8 mouse cellular contexts compared by ENCODE assay signal in genomic region chr9:27728652-27729557, GRCm38 (mm10).
DNase-seq lines count a peak whose midpoint lies in the region; ATAC-seq lines count a peak whose summit lies in the region.

No protein-coding gene starts in this region.

- peak overlapping the region; percentile 39 for H3K4me2 ChIP-seq in hindbrain, embryonic 15.5 days
- peak overlapping the region; percentile 4; the same call in 1 of the 2 replicates for H3K4me2 ChIP-seq in liver, embryonic 11.5 days

- peak; percentile 18 to 26 for DNase-seq in kidney, postnatal 4 days
- DNase-seq in kidney, postnatal 36 days, result no peak
- peak; percentile 18 for DNase-seq in forebrain, embryonic 10.5 days (ENCODE audit: extremely low spot score, low spot score)
- DNase-seq in liver, embryonic 11.5 days (ENCODE audit: low spot score), result peak; percentile 43
- DNase-seq in right cerebral cortex, postnatal 14 days, result peak; percentile 90
- no peak for DNase-seq in B cell, adult 2 months

- WGBS in forebrain, embryonic 10.5 days, result 10% methylated on average over 13 of the region's 13 CpGs
- WGBS in hindbrain, embryonic 15.5 days, result 4% methylated on average over 13 of the region's 13 CpGs
- WGBS in liver, embryonic 11.5 days, result 11% methylated on average over 13 of the region's 13 CpGs

- H3K4me3 ChIP-seq in forebrain, embryonic 10.5 days, result peak overlapping the region; percentile 26; the same call in 1 of the 2 replicates
- H3K4me3 ChIP-seq in hindbrain, embryonic 15.5 days, result no peak overlapping the region
- H3K4me3 ChIP-seq in liver, embryonic 11.5 days (ENCODE audit: low read depth, low read length), result no peak overlapping the region

- H3K4me1 ChIP-seq in forebrain, embryonic 10.5 days, result peaks cover 13% of the 10 kb centered on the region
- H3K4me1 ChIP-seq in hindbrain, embryonic 15.5 days (replicated peaks), result peaks cover 9% of the 10 kb centered on the region
- H3K4me1 ChIP-seq in liver, embryonic 11.5 days (replicated peaks; ENCODE audit: control insufficient read depth, insufficient read depth, low read length), result no peaks in the 10 kb centered on the region

- H3K27ac ChIP-seq in forebrain, embryonic 10.5 days, result peak overlapping the region; percentile 79
- H3K27ac ChIP-seq in hindbrain, embryonic 15.5 days (replicated peaks), result peak overlapping the region; percentile 70
- H3K27ac ChIP-seq in liver, embryonic 11.5 days (ENCODE audit: low read depth, low read length), result no peak overlapping the region

- H3K27me3 ChIP-seq in forebrain, embryonic 10.5 days (ENCODE audit: poor library complexity, severe bottlenecking), result no peaks in the 10 kb centered on the region
- H3K27me3 ChIP-seq in hindbrain, embryonic 15.5 days, result no peaks in the 10 kb centered on the region
- no peaks in the 10 kb centered on the region for H3K27me3 ChIP-seq in liver, embryonic 11.5 days (replicated peaks; ENCODE audit: control insufficient read depth, insufficient read depth, low read length)

- no peaks in the 10 kb centered on the region for H3K36me3 ChIP-seq in forebrain, embryonic 10.5 days (replicated peaks)
- H3K36me3 ChIP-seq in hindbrain, embryonic 15.5 days, result no peaks in the 10 kb centered on the region
- no peaks in the 10 kb centered on the region for H3K36me3 ChIP-seq in liver, embryonic 11.5 days (ENCODE audit: control insufficient read depth, insufficient read depth, low read length)

- H3K9me3 ChIP-seq in forebrain, embryonic 10.5 days, result no peaks in the 10 kb centered on the region
- no peaks in the 10 kb centered on the region for H3K9me3 ChIP-seq in hindbrain, embryonic 15.5 days
- H3K9me3 ChIP-seq in liver, embryonic 11.5 days (ENCODE audit: control insufficient read depth, low read length), result no peaks in the 10 kb centered on the region

- peak; percentile 94 for ATAC-seq in hindbrain, embryonic 15.5 days (ENCODE audit: low FRiP score, low read depth)
- 0 out of 2 replicates have a peak, but pooled peaks have one; percentile 34 for ATAC-seq in liver, embryonic 11.5 days (replicated peaks; ENCODE audit: low FRiP score)
- ATAC-seq in granulocyte monocyte progenitor cell, adult 5-6 weeks (replicated peaks; ENCODE audit: poor library complexity, severe bottlenecking), result no peak

- no peak overlapping the region; the same call in 1 of the 2 replicates for H3K9ac ChIP-seq in hindbrain, embryonic 15.5 days
- H3K9ac ChIP-seq in liver, embryonic 11.5 days (ENCODE audit: low read depth, low read length), result no peak overlapping the region

Comparison
In these comparisons a context has a peak if more than half of its experiments do, and no peak if none do; other contexts are left out.
1. DNase-seq: peak in kidney, postnatal 4 days (2 of 2), forebrain, embryonic 10.5 days (single experiment), liver, embryonic 11.5 days (single experiment) and right cerebral cortex, postnatal 14 days (single experiment); none in kidney, postnatal 36 days (0 of 2) and B cell, adult 2 months (0 of 2).